Mouse (Mus musculus): ENCODE data around the gene Skil.

GRCm38 (mm10) chr3:31049087-31049486, 45.8 kb upstream of the Skil start:
- TF ChIP-seq CTCF (IDR thresholded peaks at IDR 0.05; ENCODE audit: borderline replicate concordance, insufficient read depth, low read depth, low read length) = no peak
- TF ChIP-seq POLR2A (IDR thresholded peaks at IDR 0.05; ENCODE audit: borderline replicate concordance, insufficient read depth, low read length) = no peak
